Mouse (Mus musculus): ENCODE data around the gene Tbx4.

DNA sequence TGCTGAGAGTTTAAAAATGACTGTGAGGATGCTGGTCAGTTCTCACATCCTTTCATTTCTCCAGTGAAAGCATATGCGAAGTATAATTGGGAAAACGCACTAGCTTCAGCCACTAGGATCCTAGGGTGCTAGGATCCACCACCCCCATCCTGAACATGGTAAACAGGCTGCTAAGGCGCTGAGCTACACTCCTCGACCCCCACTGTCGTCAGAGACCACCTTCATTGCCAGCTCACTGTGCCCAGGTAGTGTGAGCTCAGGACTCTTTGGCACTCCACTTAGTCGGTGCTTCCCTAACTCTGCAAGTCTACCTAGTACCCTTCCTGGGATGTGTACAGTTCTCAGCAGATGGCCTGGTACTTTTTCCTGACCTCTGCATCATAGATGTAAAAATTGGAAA is 6.5 kb downstream of the Tbx4 start:
- no peak for TF ChIP-seq CTCF (IDR thresholded peaks at IDR 0.05; ENCODE audit: control insufficient read depth, insufficient read depth, insufficient read length)
- TF ChIP-seq MYOD1 (IDR thresholded peaks at IDR 0.05; ENCODE audit: control insufficient read depth, insufficient read length, low read depth) = no peak
- TF ChIP-seq MYOG (IDR thresholded peaks at IDR 0.05; ENCODE audit: control insufficient read depth, extremely low read depth, insufficient read length) = no peak
- TF ChIP-seq MAX (IDR thresholded peaks at IDR 0.05) = no peak
- no peak for TF ChIP-seq CEBPB (IDR thresholded peaks at IDR 0.05; ENCODE audit: low read depth)
- TF ChIP-seq USF1 (IDR thresholded peaks at IDR 0.05; ENCODE audit: low read depth) = no peak
- no peak for TF ChIP-seq FOSL1 (IDR thresholded peaks at IDR 0.05; ENCODE audit: insufficient read depth, low read length, poor library complexity, severe bottlenecking)

Measured in C2C12 (cell line).